Mouse (Mus musculus): Measurements from ENCODE around the gene Mmp12. TPM values are rescaled to one million over a fixed set of nuclear protein-coding genes. Genes with fewer than 3 reads are reported as not detected.

Mmp12 gene
- 21.3 TPM for polyA plus RNA-seq (2014; fragmentation: Illumina TruSeq; extraction: RNeasy Lipid Tissue Mini Kit (QIAGEN cat#74804); ENCODE audit: low read depth, low replicate concordance)

GRCm38 (mm10) chr9:7344107-7344506 lies at the start of gene Mmp12:
Mmp12 (plus strand) TSS chr9:7344381.

GRCm38 (mm10) chr9:7387947-7388346 lies 43.8 kb downstream of the Mmp12 start, which contains the start of gene Mmp1b:
Mmp1b (minus strand) TSS chr9:7388047.

Other genes starting within 250 kb of the Mmp12 start
- 3.1 TPM for gene Dync2h1, start 159.9 kb upstream of the Mmp12 start, polyA plus RNA-seq (2014; fragmentation: Illumina TruSeq; extraction: RNeasy Lipid Tissue Mini Kit (QIAGEN cat#74804); ENCODE audit: low read depth, low replicate concordance)
- gene Dcun1d5, start 159.9 kb upstream of the Mmp12 start, polyA plus RNA-seq (2014; fragmentation: Illumina TruSeq; extraction: RNeasy Lipid Tissue Mini Kit (QIAGEN cat#74804); ENCODE audit: low read depth, low replicate concordance): 81.0 TPM
- 0.17 TPM for gene Mmp13, start 71.9 kb upstream of the Mmp12 start, polyA plus RNA-seq (2014; fragmentation: Illumina TruSeq; extraction: RNeasy Lipid Tissue Mini Kit (QIAGEN cat#74804); ENCODE audit: low read depth, low replicate concordance)
- 0.29 TPM for gene Mmp1b, start 43.7 kb downstream of the Mmp12 start, polyA plus RNA-seq (2014; fragmentation: Illumina TruSeq; extraction: RNeasy Lipid Tissue Mini Kit (QIAGEN cat#74804); ENCODE audit: low read depth, low replicate concordance)
- gene Mmp3, start 101.4 kb downstream of the Mmp12 start, polyA plus RNA-seq (2014; fragmentation: Illumina TruSeq; extraction: RNeasy Lipid Tissue Mini Kit (QIAGEN cat#74804); ENCODE audit: low read depth, low replicate concordance): 1.6 TPM
- not detected for gene Mmp10, start 158.0 kb downstream of the Mmp12 start, polyA plus RNA-seq (2014; fragmentation: Illumina TruSeq; extraction: RNeasy Lipid Tissue Mini Kit (QIAGEN cat#74804); ENCODE audit: low read depth, low replicate concordance)
- not detected for gene Mmp8, start 214.1 kb downstream of the Mmp12 start, polyA plus RNA-seq (2014; fragmentation: Illumina TruSeq; extraction: RNeasy Lipid Tissue Mini Kit (QIAGEN cat#74804); ENCODE audit: low read depth, low replicate concordance)
- gene Mmp27, start 227.0 kb downstream of the Mmp12 start, polyA plus RNA-seq (2014; fragmentation: Illumina TruSeq; extraction: RNeasy Lipid Tissue Mini Kit (QIAGEN cat#74804); ENCODE audit: low read depth, low replicate concordance): 0.45 TPM

Data from adipose tissue, adult 10 weeks (tissue).